Mouse (Mus musculus) c-Kit-negative CD71-positive TER-119-positive erythroid progenitor cells, embryonic 14.5 days (primary cell): ENCODE measurements around the gene Dagla.

Experiments
- DNase-seq: peaks from one replicate; pipeline ENCODE4 v3.0.0-alpha.2; 2013; ENCODE audit warnings: low read depth, low spot score

The Dagla gene

DNA sequence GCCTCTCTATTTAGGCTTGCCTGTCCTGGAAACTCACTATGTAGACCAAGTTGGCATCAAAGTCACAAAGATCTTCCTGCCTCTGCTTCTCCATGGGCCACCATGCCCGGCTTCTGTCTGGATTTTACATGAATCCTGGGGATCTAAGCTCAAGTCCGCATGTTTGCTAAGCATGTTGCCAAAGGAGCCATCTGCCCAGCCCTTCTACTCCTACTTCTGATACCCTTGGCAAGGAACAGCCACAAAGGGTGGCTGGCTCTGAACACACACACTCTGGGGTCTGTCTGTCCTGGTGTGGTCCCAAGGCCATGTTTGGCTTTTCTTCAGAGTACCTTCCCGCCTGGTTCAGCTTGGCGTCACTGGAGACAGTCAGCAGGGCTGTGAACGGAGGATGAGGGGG lies 2.7 kb upstream of the Dagla start:
- DNase-seq = no peak

- no peak for DNase-seq
Observed at GRCm38 (mm10) chr19:10306521-10307243, 2.0 kb upstream of the Dagla start.

DNA sequence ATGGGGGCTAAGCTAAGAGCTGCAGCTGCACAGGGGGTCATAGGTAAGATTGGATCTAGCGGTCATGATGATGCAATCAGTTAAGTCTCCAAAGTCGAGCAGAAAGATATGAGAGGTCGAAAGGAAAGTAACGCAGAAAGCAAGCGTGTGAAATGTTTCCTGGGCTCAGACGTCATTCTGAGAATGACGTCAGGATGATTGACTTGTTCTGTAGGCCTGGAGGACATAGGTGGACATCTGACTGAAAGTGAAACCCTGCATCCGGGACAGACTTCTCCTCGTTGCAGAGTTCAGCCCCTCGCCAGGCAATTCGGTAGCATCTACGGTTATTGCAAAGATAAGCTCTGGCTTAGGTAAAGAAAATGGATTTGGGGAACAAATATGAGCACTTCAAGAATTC lies 963 bp upstream of the Dagla start:
- DNase-seq = no peak

- no peak for DNase-seq
Observed at GRCm38 (mm10) chr19:10304395-10304794, 282 bp downstream of the Dagla start.

GRCm38 (mm10) chr19:10302852-10303251 lies 1.8 kb downstream of the Dagla start:
- no peak for DNase-seq

DNA sequence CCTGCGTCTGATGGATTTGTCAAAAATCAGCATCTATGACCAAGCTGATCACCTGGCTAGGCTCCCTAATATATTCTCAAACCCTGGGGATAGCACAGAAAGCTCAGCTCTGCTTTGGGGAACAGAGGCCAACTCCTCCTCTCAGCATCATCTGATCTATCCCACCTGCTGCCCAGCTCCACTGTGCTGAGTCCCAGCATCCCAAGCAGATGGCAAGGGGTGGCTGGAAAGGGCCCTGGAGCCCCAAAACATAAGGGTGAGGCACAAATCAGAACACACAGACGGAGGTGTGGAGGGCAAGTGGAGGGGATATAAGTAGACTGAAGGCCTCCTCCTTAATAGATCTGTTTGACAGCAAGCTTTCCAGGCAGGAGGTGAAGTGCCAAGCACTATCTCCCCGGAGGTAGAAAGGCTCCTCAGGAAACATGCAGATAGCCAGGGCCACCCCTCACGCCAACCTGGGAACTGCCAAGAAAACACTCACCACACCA lies 2.8 kb downstream of the Dagla start:
- DNase-seq = no peak

DNA sequence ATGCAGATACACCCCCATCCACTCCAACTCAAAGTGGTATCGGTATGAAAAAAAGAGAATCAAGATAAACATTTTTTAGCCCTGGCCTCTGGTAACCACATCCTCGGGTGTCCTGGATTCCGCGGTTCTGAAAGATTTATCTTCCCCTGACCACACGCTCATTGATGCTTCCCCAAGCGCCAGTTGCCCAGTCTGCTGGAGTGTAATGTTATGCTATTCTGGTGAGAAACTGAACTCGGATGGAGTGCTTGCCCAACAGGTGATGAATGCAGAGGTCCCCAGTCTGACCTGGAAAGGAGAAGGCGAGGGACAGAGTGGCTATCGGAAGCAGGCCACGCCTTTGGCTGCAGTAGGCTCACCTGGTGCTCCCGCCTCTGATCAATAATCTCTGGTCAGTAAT lies 3.4 kb downstream of the Dagla start:
- no peak for DNase-seq

GRCm38 (mm10) chr19:10300809-10301208 lies 3.9 kb downstream of the Dagla start:
- DNase-seq = no peak

DNA sequence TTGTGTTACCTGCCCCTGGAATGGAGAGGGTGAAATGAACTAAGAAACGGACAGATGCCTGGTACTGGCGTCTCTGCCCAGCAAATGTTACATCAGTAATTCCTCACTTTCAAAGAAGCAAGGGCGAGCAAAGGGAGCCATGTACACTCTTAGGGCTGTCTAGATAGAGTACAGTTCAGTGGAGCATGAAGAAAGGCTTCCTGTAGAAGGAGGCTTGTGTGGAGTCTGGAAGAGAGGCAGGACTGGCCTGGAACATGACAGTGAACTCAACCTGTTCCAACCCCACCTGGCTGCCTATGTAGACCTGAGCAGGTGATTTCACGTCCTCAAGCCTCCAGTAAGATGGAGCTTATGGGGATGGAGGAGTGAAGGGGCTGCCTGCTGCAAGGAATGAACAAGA lies 6.4 kb downstream of the Dagla start:
- DNase-seq = no peak

DNA sequence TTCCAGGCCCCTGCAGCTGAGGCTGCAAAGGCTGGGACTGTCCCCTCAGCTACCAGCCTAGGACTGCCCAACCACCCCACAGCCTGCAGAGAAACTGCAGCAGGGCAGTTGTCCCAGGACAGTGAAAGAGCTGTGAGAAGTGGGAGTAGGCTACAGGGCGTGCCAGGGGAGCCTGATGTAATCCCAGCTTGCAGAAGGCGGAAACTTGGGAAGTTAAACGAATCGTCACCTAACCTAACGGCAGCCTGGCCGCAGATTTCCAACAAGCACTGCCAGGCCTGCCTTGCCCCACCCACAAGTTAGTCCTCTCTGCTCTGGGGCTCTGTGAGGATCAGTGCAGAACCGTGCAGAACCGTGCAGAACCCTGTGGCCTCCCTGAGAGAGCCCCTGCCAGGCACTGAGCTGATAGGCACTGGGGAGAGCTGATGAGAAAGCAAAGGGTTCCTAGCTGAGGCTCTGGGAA lies 7.6 kb downstream of the Dagla start:
- no peak for DNase-seq

DNA sequence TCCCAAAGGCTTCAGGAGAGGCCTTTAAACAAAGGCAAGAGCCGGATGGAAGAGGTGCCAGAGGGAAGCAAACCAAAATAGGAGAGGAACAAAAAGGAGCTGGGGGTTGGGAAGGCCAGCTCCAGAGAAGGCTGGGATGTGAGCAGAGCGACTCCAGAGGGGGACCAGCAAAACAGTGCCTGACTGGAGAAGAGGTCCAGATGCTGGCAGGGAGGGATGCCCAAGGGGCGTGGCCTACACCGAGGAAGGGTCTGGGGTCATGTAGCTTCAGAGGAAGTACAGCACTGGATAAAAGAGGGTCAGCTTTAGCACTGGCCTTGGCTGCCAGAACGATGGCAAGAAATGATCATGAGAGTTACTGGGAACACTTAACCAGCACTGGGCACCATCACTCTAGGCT lies 8.4 kb downstream of the Dagla start:
- no peak for DNase-seq

GRCm38 (mm10) chr19:10294631-10295562 lies 9.8 kb downstream of the Dagla start:
- DNase-seq = no peak

DNA sequence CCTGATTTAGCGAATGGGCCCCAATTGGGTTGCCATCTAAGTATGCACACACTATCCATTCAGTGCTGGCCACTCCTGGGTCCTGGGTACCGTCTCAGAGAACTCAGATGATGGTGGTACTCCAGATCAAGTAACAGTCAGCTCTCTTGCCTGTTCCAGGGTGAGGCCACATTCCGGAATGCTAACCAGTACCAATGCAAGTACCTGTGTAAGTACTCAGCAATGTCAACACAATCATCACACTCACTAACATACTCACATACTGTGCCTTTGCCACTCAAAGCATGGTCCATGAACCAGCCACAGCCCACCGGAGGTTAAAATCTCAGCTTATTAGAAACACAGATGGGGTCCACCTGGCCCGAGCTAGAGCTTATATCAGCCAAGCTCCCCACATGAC lies 10.7 kb downstream of the Dagla start:
- DNase-seq = no peak

GRCm38 (mm10) chr19:10291896-10292490 lies 12.7 kb downstream of the Dagla start:
- no peak for DNase-seq

DNA sequence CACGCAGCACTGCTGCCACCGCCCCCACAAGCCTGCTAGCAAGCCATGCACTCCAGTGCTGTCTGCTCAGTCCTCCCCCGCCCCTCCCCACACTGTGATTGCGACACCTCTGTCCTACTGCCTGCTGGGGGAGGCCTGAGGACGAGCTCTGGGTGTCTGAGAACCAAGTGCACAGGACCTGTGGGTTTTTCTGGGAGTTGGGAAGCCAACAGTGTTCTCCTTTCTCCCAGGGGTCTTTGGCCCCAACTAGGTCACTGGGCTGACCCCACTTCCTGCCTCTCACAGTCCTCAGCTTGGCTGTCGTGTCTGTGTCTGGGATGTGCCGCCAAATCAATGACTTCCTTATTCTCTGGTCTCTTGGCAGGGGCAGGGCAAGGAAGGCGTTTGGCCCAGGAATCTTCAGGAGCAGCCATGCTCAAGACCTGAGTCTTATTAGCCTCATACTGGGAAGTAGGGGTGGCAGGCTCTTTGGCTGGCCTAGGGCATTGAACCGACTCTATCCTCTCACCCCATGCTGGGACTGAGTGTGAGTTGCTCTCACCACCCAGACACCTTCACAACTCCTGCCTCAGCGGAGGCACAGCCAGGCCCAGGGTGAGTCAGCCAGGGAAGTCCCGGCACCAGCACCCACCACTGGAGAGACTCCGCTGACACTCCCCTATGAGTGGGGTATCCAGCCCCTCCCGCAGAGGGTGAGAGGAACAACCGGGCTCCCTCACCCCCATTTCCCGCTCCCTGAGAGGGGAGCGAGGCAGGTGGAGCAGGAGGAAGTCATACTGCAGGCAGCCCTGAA lies 14.3 kb downstream of the Dagla start:
- DNase-seq = no peak

DNA sequence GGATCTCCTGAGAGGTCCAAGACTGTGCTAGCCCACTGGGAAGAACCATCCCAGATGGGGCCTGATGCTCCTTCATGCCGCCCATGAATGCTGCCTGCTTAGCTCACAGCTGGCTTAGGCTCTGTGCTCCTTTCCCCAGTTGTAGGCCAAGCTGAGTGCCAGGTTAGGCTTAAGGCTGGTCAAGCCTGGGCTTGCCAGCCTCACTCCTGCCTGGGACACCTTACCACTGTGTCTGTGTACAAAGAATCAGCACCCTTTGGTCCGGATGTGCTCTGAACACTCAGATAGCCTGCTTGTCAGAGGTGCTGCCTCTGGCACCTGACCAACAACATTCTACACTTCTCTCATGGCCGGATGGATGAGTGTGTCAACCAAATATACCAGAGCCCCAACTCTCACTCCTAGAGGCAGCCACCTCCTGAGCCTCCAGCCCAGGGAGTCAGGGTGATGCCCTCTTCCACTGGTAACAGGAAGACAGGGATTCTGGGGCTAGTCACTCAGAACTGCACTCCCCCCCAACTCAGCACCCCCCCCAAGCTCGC lies 15.0 kb downstream of the Dagla start:
- no peak for DNase-seq

GRCm38 (mm10) chr19:10288125-10289040 lies 16.3 kb downstream of the Dagla start:
- no peak for DNase-seq

DNA sequence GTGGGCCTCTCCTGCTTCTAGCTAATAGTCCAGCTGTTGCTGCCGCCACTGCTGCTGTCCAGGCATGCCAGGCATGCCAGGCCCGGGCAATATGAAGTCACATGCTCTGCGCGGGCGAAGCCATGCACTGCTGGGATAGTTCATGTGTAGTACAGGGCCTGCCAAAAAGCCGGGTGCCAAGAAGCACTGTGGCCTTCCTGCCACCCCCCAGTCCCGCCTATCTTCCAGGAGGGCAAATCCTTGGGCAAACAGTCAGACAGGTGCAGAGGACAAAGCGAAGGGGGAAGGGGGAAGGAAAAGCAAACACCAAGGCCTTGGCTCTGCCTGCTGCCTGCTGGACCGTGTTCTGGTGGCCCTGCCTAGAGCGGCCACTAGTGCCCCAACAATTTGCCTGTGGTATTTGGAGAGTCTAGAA lies 18.2 kb downstream of the Dagla start:
- DNase-seq = no peak

- no peak for DNase-seq
Observed at GRCm38 (mm10) chr19:10280771-10281540, 23.7 kb downstream of the Dagla start.
